Mouse (Mus musculus): Measurements from ENCODE around the gene Nfyc. TPM values are rescaled to one million over a fixed set of nuclear protein-coding genes. Genes with fewer than 3 reads are reported as not detected.

Gene Nfyc
- polyA plus RNA-seq, 1 experiment from 2014 or later = 102 TPM

DNA sequence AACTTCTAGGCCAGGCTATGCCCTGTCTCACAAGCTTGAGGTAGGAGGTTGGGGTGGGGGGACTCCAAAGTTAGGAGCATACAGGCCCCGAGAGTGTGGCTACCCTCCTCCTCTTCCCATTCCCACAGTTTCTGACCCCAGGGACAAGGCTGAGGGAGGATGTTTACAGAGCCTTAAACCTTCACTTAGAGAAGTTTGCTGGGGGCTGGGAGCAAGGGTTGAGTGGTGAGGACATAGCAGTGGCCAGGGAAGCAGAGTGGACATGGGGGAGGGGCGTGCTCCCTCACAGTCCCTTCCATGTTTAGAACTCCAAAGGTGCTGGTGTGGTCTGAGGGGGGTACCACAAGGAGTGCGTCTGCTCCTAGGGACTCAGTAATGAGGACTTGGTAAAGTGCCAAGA is 87.7 kb downstream of the Nfyc start:
- H3K4me1 ChIP-seq (ENCODE audit: control insufficient read depth, insufficient read depth, low read length) = peaks cover 5% of the 10 kb centered on the region; the same call in 1 of the 2 replicates
- no peaks in the 10 kb centered on the region for H3K9me3 ChIP-seq (ENCODE audit: control insufficient read depth, low read depth, low read length)
- H3K27me3 ChIP-seq (ENCODE audit: control insufficient read depth, insufficient read depth, low read length) = peaks cover 8% of the 10 kb centered on the region; the same call in 1 of the 2 replicates
- ATAC-seq (ENCODE audit: insufficient number of reproducible peaks, insufficient read depth, low FRiP score, low read depth) = no peak
- no peak overlapping the region for H3K9ac ChIP-seq (replicated peaks; ENCODE audit: low read depth, low read length)
- no peaks in the 10 kb centered on the region for H3K36me3 ChIP-seq (ENCODE audit: control insufficient read depth, insufficient read depth, low read length)
- H3K27ac ChIP-seq (ENCODE audit: low read length) = no peak overlapping the region
- no peak overlapping the region for H3K4me2 ChIP-seq (replicated peaks; ENCODE audit: low read depth, low read length)
- H3K4me3 ChIP-seq (ENCODE audit: low read depth, low read length) = no peak overlapping the region
- whole genome bisulfite sequencing = 46% methylated on average over 3 of the region's 3 CpGs

DNA sequence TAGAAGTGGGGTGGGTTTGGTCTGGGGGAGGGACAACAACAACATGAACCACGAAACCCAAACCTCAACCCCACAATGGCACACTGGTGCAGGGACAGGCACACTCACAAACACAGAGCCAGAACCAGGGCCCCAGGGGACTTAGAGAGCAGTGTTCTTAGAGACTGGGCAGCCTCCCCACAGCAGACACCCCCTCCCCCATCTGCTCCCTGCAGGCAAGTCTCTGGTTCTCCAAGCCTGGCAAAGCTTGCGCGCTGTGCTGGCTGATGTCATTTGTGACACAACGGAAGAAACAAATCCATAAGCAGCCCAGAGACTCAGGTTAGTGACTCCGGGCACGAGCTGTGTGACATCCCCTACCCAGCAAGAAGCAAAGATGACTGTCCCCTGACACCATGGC is 90.1 kb downstream of the Nfyc start:
- Histone ChIP-seq H3K4me2 (replicated peaks; ENCODE audit: low read depth, low read length) (no peak overlapping the region), H3K36me3 (ENCODE audit: control insufficient read depth, insufficient read depth, low read length) (no peaks in the 10 kb centered on the region), H3K4me1 (ENCODE audit: control insufficient read depth, insufficient read depth, low read length) (no peaks in the 10 kb centered on the region), H3K9ac (replicated peaks; ENCODE audit: low read depth, low read length) (no peak overlapping the region), H3K27me3 (ENCODE audit: control insufficient read depth, insufficient read depth, low read length) (no peaks in the 10 kb centered on the region), H3K27ac (ENCODE audit: low read length) (no peak overlapping the region), H3K9me3 (ENCODE audit: control insufficient read depth, low read depth, low read length) (no peaks in the 10 kb centered on the region), H3K4me3 (ENCODE audit: low read depth, low read length) (no peak overlapping the region)
- ATAC-seq (ENCODE audit: insufficient number of reproducible peaks, insufficient read depth, low FRiP score, low read depth) = no peak
- WGBS = 75% methylated on average over 6 of the region's 6 CpGs

DNA sequence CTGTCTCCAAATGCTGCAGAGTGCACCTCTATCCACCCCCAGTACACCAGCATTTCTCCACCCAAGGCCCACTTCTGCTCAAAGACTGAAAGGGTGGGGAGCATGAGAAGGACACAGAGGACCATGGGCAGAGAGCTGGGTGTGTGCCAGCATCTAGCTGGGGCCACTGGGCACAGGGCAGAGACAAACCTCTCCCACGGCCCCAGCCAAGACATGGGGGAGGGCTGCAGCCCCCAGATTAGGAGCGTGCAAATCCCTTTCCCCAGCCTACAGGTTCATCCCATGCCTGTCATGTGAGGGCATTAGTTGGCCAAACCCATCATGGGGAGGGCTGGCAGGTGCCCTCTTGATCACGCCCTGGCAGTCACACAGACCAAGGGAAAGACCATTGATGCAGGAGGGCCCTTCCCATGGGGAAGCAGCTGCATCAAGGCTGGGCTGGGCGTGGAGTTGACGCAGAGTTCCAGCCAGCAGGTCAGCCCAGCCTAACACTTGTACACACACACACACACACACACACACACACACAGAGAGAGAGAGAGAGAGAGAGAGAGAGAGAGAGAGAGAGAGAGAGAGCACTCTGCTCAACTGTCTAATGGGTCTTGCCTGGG is 97.3 kb downstream of the Nfyc start:
- WGBS = 61% methylated on average over 5 of the region's 5 CpGs
- H3K36me3 ChIP-seq (ENCODE audit: control insufficient read depth, insufficient read depth, low read length) = no peaks in the 10 kb centered on the region

DNA sequence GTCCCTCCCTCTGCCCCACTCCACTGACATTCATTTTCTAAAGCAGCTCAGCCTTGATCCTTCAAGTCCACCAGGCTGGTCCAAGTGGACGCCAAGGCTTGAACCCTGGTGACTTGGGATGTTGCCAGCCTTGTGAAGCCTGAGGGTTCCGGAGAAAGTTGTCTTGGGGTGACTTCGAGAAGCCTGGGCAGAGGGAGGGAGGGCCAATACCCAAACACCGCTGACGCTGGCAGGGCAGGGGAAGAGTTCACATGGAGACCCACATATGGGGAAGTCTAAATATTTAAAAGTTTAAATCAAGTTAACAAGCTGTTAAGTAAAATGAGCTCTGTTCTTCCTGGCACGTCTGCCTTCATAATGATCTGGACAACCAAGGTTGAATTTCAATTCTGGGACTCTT is 98.6 kb downstream of the Nfyc start:
- ATAC-seq (ENCODE audit: insufficient number of reproducible peaks, insufficient read depth, low FRiP score, low read depth) = no peak
- no peak overlapping the region for H3K27ac ChIP-seq (ENCODE audit: low read length)
- WGBS = 57% methylated on average over 6 of the region's 6 CpGs

More for the DNA sequence above, 97.3 kb downstream of the Nfyc start:
- no peaks in the 10 kb centered on the region for H3K27me3 ChIP-seq (ENCODE audit: control insufficient read depth, insufficient read depth, low read length)
- no peak overlapping the region for H3K4me3 ChIP-seq (ENCODE audit: low read depth, low read length)
- H3K4me2 ChIP-seq (replicated peaks; ENCODE audit: low read depth, low read length) = no peak overlapping the region
- no peaks in the 10 kb centered on the region for H3K9me3 ChIP-seq (ENCODE audit: control insufficient read depth, low read depth, low read length)
- ATAC-seq (ENCODE audit: insufficient number of reproducible peaks, insufficient read depth, low FRiP score, low read depth) = no peak
- peaks cover 10% of the 10 kb centered on the region; the same call in 1 of the 2 replicates for H3K4me1 ChIP-seq (ENCODE audit: control insufficient read depth, insufficient read depth, low read length)
- H3K9ac ChIP-seq (replicated peaks; ENCODE audit: low read depth, low read length) = no peak overlapping the region
- H3K27ac ChIP-seq (ENCODE audit: low read length) = no peak overlapping the region

DNA sequence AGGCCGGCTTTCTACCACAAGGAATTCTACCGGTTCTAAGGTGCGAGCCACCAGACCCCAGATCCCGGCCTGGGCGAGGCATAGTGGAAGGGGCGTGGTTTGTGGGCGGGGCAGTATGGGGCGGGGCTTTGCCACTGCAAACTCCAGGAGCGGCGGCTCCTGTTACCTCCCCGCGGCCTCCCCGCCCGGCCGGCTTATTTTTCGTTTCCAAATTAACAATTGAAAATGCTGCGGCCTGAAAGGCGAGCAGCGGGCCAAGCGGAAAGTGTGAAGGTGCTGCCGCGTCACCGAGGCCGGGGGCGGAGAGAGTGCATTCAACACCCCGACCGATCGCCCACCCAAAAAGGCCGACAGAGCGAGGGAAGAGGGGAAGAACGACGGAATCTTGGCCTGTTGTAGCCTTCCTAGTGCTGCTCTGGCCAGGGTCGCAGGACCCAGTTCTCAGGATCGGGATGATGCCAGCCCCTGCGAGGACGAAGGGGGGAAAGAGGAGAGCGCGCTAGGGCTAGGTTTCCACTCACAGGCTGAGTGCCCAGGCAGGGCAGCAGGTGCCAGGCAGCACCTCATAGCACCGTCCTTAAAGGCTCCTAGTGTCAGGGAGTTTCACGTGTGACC is 100.2 kb downstream of the Nfyc start:
- Histone ChIP-seq H3K27me3 (ENCODE audit: control insufficient read depth, insufficient read depth, low read length) (no peaks in the 10 kb centered on the region), H3K4me3 (ENCODE audit: low read depth, low read length) (peak overlapping the region; percentile 39), H3K4me2 (replicated peaks; ENCODE audit: low read depth, low read length) (peak overlapping the region; percentile 75), H3K36me3 (ENCODE audit: control insufficient read depth, insufficient read depth, low read length) (no peaks in the 10 kb centered on the region), H3K27ac (ENCODE audit: low read length) (no peak overlapping the region), H3K9me3 (ENCODE audit: control insufficient read depth, low read depth, low read length) (no peaks in the 10 kb centered on the region), H3K9ac (replicated peaks; ENCODE audit: low read depth, low read length) (no peak overlapping the region), H3K4me1 (ENCODE audit: control insufficient read depth, insufficient read depth, low read length) (peaks cover 10% of the 10 kb centered on the region; the same call in 1 of the 2 replicates)
- peak; percentile 89 for ATAC-seq (ENCODE audit: insufficient number of reproducible peaks, insufficient read depth, low FRiP score, low read depth)
- WGBS = 1% methylated on average over 40 of the region's 40 CpGs

More for the DNA sequence above, 98.6 kb downstream of the Nfyc start:
- Histone ChIP-seq H3K4me1 (ENCODE audit: control insufficient read depth, insufficient read depth, low read length) (peaks cover 10% of the 10 kb centered on the region; the same call in 1 of the 2 replicates), H3K4me3 (ENCODE audit: low read depth, low read length) (no peak overlapping the region), H3K36me3 (ENCODE audit: control insufficient read depth, insufficient read depth, low read length) (no peaks in the 10 kb centered on the region), H3K27me3 (ENCODE audit: control insufficient read depth, insufficient read depth, low read length) (no peaks in the 10 kb centered on the region), H3K9me3 (ENCODE audit: control insufficient read depth, low read depth, low read length) (no peaks in the 10 kb centered on the region), H3K9ac (replicated peaks; ENCODE audit: low read depth, low read length) (no peak overlapping the region), H3K4me2 (replicated peaks; ENCODE audit: low read depth, low read length) (no peak overlapping the region)

DNA sequence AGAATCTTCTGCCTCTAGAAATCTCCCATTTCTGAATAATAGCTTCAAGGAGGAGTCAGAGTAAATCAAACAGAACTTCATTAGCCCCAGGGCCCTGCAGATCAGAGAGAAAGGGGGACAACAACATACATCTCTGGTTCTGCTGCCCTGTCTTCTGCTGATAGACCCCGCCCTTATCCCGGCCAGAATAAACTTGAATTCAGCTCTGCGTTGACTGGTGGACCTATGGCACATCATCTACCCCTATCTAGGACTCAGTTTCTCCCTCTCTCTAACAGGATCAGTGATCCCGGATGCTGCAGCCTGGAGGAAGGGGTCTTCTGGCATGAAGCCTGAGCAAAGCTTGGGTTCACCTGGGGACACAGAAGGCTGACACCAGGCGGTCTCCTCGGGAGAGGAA is 100.8 kb downstream of the Nfyc start:
- Histone ChIP-seq H3K4me1 (ENCODE audit: control insufficient read depth, insufficient read depth, low read length) (peaks cover 10% of the 10 kb centered on the region; the same call in 1 of the 2 replicates), H3K27me3 (ENCODE audit: control insufficient read depth, insufficient read depth, low read length) (no peaks in the 10 kb centered on the region), H3K36me3 (ENCODE audit: control insufficient read depth, insufficient read depth, low read length) (no peaks in the 10 kb centered on the region), H3K9ac (replicated peaks; ENCODE audit: low read depth, low read length) (no peak overlapping the region), H3K27ac (ENCODE audit: low read length) (no peak overlapping the region), H3K4me3 (ENCODE audit: low read depth, low read length) (peak overlapping the region; percentile 39), H3K4me2 (replicated peaks; ENCODE audit: low read depth, low read length) (peak overlapping the region; percentile 75), H3K9me3 (ENCODE audit: control insufficient read depth, low read depth, low read length) (no peaks in the 10 kb centered on the region)
- no peak for ATAC-seq (ENCODE audit: insufficient number of reproducible peaks, insufficient read depth, low FRiP score, low read depth)
- 25% methylated on average over 6 of the region's 6 CpGs for WGBS

DNA sequence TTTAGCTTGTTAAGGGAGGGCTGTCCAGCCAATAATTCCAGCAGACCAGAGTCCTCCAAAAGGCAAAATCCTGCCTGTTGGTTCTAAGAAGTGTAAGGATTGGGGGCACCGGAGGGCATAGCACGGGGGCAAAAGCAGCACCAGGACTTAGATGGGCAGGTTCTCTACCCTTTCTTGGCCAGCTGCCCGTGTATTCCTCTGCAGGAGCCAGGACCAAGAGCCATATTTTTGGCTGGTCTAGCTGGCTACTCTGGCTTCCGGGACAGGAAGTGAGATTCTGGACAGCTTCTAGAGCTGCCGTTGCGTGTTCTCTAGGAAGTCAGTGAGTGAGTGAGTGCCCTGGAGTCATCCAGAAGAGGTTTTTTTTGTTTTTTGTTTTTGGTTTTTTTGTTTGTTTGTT is 101.2 kb downstream of the Nfyc start:
- H3K9ac ChIP-seq (replicated peaks; ENCODE audit: low read depth, low read length) = no peak overlapping the region
- H3K4me3 ChIP-seq (ENCODE audit: low read depth, low read length) = no peak overlapping the region
- 55% methylated on average over 6 of the region's 6 CpGs for WGBS
- ATAC-seq (ENCODE audit: insufficient number of reproducible peaks, insufficient read depth, low FRiP score, low read depth) = no peak
- no peaks in the 10 kb centered on the region for H3K9me3 ChIP-seq (ENCODE audit: control insufficient read depth, low read depth, low read length)
- H3K36me3 ChIP-seq (ENCODE audit: control insufficient read depth, insufficient read depth, low read length) = no peaks in the 10 kb centered on the region
- H3K27ac ChIP-seq (ENCODE audit: low read length) = no peak overlapping the region
- no peaks in the 10 kb centered on the region for H3K27me3 ChIP-seq (ENCODE audit: control insufficient read depth, insufficient read depth, low read length)
- H3K4me1 ChIP-seq (ENCODE audit: control insufficient read depth, insufficient read depth, low read length) = peaks cover 10% of the 10 kb centered on the region; the same call in 1 of the 2 replicates
- no peak overlapping the region for H3K4me2 ChIP-seq (replicated peaks; ENCODE audit: low read depth, low read length)

DNA sequence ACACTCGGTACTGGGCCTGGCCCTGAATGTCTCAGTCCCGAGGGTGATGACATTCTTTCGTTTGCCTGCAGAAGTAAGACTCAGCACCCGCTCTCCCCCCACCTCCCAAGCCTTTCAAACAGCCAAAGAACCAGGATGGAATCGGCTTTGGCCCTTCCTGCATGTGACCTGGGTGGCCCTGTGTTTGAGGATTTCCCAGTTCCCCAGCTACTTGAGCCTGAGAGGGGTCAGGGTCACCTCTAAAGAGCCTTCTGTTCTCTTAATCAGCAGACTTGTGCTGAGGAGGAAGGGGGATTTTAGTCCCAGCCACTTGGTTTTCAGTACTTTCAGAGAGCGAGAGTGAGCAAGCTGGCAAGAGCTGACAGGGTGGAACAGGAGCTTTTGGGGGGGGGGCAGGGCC is 101.9 kb downstream of the Nfyc start:
- no peak overlapping the region for H3K27ac ChIP-seq (ENCODE audit: low read length)
- no peak overlapping the region for H3K4me3 ChIP-seq (ENCODE audit: low read depth, low read length)
- WGBS = 43% methylated on average over 6 of the region's 6 CpGs
- ATAC-seq (ENCODE audit: insufficient number of reproducible peaks, insufficient read depth, low FRiP score, low read depth) = no peak
- no peaks in the 10 kb centered on the region for H3K27me3 ChIP-seq (ENCODE audit: control insufficient read depth, insufficient read depth, low read length)
- no peak overlapping the region for H3K4me2 ChIP-seq (replicated peaks; ENCODE audit: low read depth, low read length)
- H3K9ac ChIP-seq (replicated peaks; ENCODE audit: low read depth, low read length) = no peak overlapping the region
- peaks cover 10% of the 10 kb centered on the region; the same call in 1 of the 2 replicates for H3K4me1 ChIP-seq (ENCODE audit: control insufficient read depth, insufficient read depth, low read length)
- H3K9me3 ChIP-seq (ENCODE audit: control insufficient read depth, low read depth, low read length) = no peaks in the 10 kb centered on the region
- H3K36me3 ChIP-seq (ENCODE audit: control insufficient read depth, insufficient read depth, low read length) = no peaks in the 10 kb centered on the region

All from stomach, embryonic 14.5 days (tissue).